Mouse (Mus musculus): ENCODE results near the gene Msi2.

- TF ChIP-seq POLR2A (IDR thresholded peaks at IDR 0.05; ENCODE audit: low read depth, low read length) = no peak
- no peak for TF ChIP-seq CTCF (IDR thresholded peaks at IDR 0.05; ENCODE audit: extremely low read depth, insufficient read depth, insufficient read length, insufficient replicate concordance)
Observed at GRCm38 (mm10) chr11:88687010-88687409, 31.3 kb downstream of the Msi2 start.
